Mouse (Mus musculus) MEL-GATA-1-ER (cell line): ENCODE data around the gene Gm10491.

Experiments
- DNase-seq: peaks from one replicate; pipeline ENCODE4 v3.0.0-alpha.2; 2012; ENCODE audit warnings: low read depth; ENCODE audit errors: extremely low read depth

Gene Gm10491

GRCm38 (mm10) chrX:7883841-7884567 is 23.6 kb downstream of the Gm10491 start, which contains the start of gene Slc35a2:
Slc35a2 (plus strand) TSS chrX:7884028.
- peak; percentile 84 for DNase-seq

GRCm38 (mm10) chrX:7879819-7880218 is 27.8 kb downstream of the Gm10491 start:
- peak; percentile 69 for DNase-seq

- DNase-seq, result no peak
Measured at GRCm38 (mm10) chrX:7878495-7878894, 29.1 kb downstream of the Gm10491 start.

- DNase-seq, result peak; percentile 97
Measured at GRCm38 (mm10) chrX:7878007-7878419, 29.6 kb downstream of the Gm10491 start, which contains the start of gene Pim2. Pim2 (plus strand) TSS chrX:7878262.

- DNase-seq, result no peak
Measured at GRCm38 (mm10) chrX:7869826-7870225, 37.8 kb downstream of the Gm10491 start.

- no peak for DNase-seq
Measured at GRCm38 (mm10) chrX:7868506-7868905, 39.1 kb downstream of the Gm10491 start.

- DNase-seq, result no peak
Measured at GRCm38 (mm10) chrX:7867141-7867540, 40.5 kb downstream of the Gm10491 start.

GRCm38 (mm10) chrX:7865786-7866185 is 41.8 kb downstream of the Gm10491 start:
- DNase-seq, result no peak

GRCm38 (mm10) chrX:7865343-7865742 is 42.3 kb downstream of the Gm10491 start:
- no peak for DNase-seq

GRCm38 (mm10) chrX:7864551-7864950 is 43.1 kb downstream of the Gm10491 start:
- DNase-seq, result no peak

GRCm38 (mm10) chrX:7863181-7863580 is 44.5 kb downstream of the Gm10491 start:
- DNase-seq, result no peak

GRCm38 (mm10) chrX:7859191-7859753 is 48.4 kb downstream of the Gm10491 start:
- DNase-seq, result no peak
